Mouse (Mus musculus) spleen, adult 12 weeks (tissue): ENCODE results near the gene Orc1.

ENCODE experiments used
- DNase-seq: peaks from one replicate; pipeline ENCODE4 v3.0.0; 2022; ENCODE audit warnings: low spot score

Orc1 gene

GRCm38 (mm10) chr4:108637721-108638120 lies 58.5 kb downstream of the Orc1 start:
- DNase-seq = no peak

- no peak for DNase-seq
These were observed 59.5 kb downstream of the Orc1 start for GRCm38 (mm10) chr4:108638752-108639151.

GRCm38 (mm10) chr4:108664407-108664806 lies 85.2 kb downstream of the Orc1 start:
- no peak for DNase-seq
